Mouse (Mus musculus) hindbrain, embryonic 11.5 days (tissue): ENCODE data around the gene Cdc42bpb. TPM values are rescaled to one million over a fixed set of nuclear protein-coding genes. Genes with fewer than 3 reads are reported as not detected.

Experiments
- ATAC-seq: fragments of 200-750 bp; cut with Nextera tagmentation; 2 replicates; pipeline ENCODE4 v1.8.0; 2017; ENCODE audit warnings: mild to moderate bottlenecking, moderate TSS enrichment, moderate library complexity; ENCODE audit not compliant: low FRiP score
- DNase-seq: peaks from one replicate; pipeline ENCODE4 v3.0.0-alpha.2; 2015; ENCODE audit warnings: low spot score
- H3K27ac ChIP-seq: fragments of 300-500 bp; sonication (generic); 2 replicates; pipeline ENCODE4 v1.5.1; 2014; ENCODE audit warnings: mild to moderate bottlenecking, low read depth, low read length
- H3K27me3 ChIP-seq: fragments of 300-500 bp; sonication (generic); 2 replicates; pipeline ENCODE4 v1.6.1; 2014; ENCODE audit warnings: mild to moderate bottlenecking, low read length, moderate library complexity, mixed read lengths; ENCODE audit not compliant: control insufficient read depth, insufficient read depth
- H3K36me3 ChIP-seq: fragments of 300-500 bp; sonication (generic); 2 replicates; pipeline ENCODE4 v1.6.1; 2014; ENCODE audit warnings: mild to moderate bottlenecking, low read length, moderate library complexity, mixed read lengths; ENCODE audit not compliant: control insufficient read depth, insufficient read depth
- H3K4me1 ChIP-seq: fragments of 300-500 bp; sonication (generic); replicated peaks from 2 replicates; pipeline ENCODE4 v1.6.1; 2014; ENCODE audit warnings: low read length, mixed read lengths; ENCODE audit not compliant: control insufficient read depth, insufficient read depth
- H3K4me2 ChIP-seq: fragments of 300-500 bp; sonication (generic); replicated peaks from 2 replicates; pipeline ENCODE4 v1.6.1; 2014; ENCODE audit warnings: mild to moderate bottlenecking, low read depth, low read length
- H3K4me3 ChIP-seq: fragments of 300-500 bp; sonication (generic); 2 replicates; pipeline ENCODE4 v1.5.1; 2014; ENCODE audit warnings: low read depth, low read length
- H3K9ac ChIP-seq: fragments of 300-500 bp; sonication (generic); 2 replicates; pipeline ENCODE4 v1.6.1; 2014; ENCODE audit warnings: low read depth, low read length
- H3K9me3 ChIP-seq: fragments of 300-500 bp; sonication (generic); 2 replicates; pipeline ENCODE4 v1.6.1; 2016; ENCODE audit warnings: low read length; ENCODE audit not compliant: control insufficient read depth
- WGBS: fragments of 180-500 bp; shearing (Covaris S2); extraction: QIAGEN DNeasy Blood & Tissue Kit; methylation state at CpG from one replicate; pipeline ENCODE4 v1.1.7; 2014; 5-methylcytosine and 5-hydroxymethylcytosine counted together
- polyA plus RNA-seq: library from polyadenylated mRNA; unstranded; fragments of >200 nt; fragmentation: Nextera tagmentation; extraction: Ambion mirVana; gene quantifications from 2 replicates; pipeline ENCODE4 v1.2.1, GENCODE M21; 2014

Cdc42bpb gene
- polyA plus RNA-seq, 1 experiment from 2014 or later = 31.9 TPM

- H3K4me3 ChIP-seq = peak overlapping the region; percentile 97
- H3K4me2 ChIP-seq = peak overlapping the region; percentile 83
- peak overlapping the region; percentile 94 for H3K27ac ChIP-seq
- H3K9ac ChIP-seq = peak overlapping the region; percentile 96
- WGBS = under 1% methylated on average over 49 of the region's 49 CpGs
- no peaks in the 10 kb centered on the region for H3K36me3 ChIP-seq
- ATAC-seq (peak; percentile 41), DNase-seq (peak; percentile 61)
- H3K4me1 ChIP-seq = peaks cover 3% of the 10 kb centered on the region; the same call in 1 of the 2 replicates
- H3K9me3 ChIP-seq = no peaks in the 10 kb centered on the region
- H3K27me3 ChIP-seq = no peaks in the 10 kb centered on the region
Observed at GRCm38 (mm10) chr12:111376826-111377331, 639 bp downstream of the Cdc42bpb start.

- peak overlapping the region; percentile 83 for H3K4me2 ChIP-seq
- peaks cover 3% of the 10 kb centered on the region; the same call in 1 of the 2 replicates for H3K4me1 ChIP-seq
Observed at GRCm38 (mm10) chr12:111376053-111376452, 1.5 kb downstream of the Cdc42bpb start.

GRCm38 (mm10) chr12:111375559-111375958, 2.0 kb downstream of the Cdc42bpb start:
- no peak overlapping the region for H3K27ac ChIP-seq
- H3K27me3 ChIP-seq = no peaks in the 10 kb centered on the region
- no peaks in the 10 kb centered on the region for H3K36me3 ChIP-seq
- DNase-seq (no peak), ATAC-seq (no peak)
- H3K9ac ChIP-seq = no peak overlapping the region
- H3K4me1 ChIP-seq = peaks cover 3% of the 10 kb centered on the region; the same call in 1 of the 2 replicates
- peak overlapping the region; percentile 83 for H3K4me2 ChIP-seq
- H3K9me3 ChIP-seq = no peaks in the 10 kb centered on the region
- peak overlapping the region; percentile 97 for H3K4me3 ChIP-seq
- WGBS = 79% methylated on average over 12 of the region's 12 CpGs

More at GRCm38 (mm10) chr12:111376053-111376452, 1.5 kb downstream of the Cdc42bpb start:
- Histone ChIP-seq H3K9ac (peak overlapping the region; percentile 96; the same call in 1 of the 2 replicates), H3K27ac (no peak overlapping the region), H3K27me3 (no peaks in the 10 kb centered on the region), H3K4me3 (peak overlapping the region; percentile 97), H3K36me3 (no peaks in the 10 kb centered on the region), H3K9me3 (no peaks in the 10 kb centered on the region)
- ATAC-seq (no peak), DNase-seq (no peak)
- 53% methylated on average over 6 of the region's 6 CpGs for WGBS

GRCm38 (mm10) chr12:111374727-111375126, 2.8 kb downstream of the Cdc42bpb start:
- WGBS = 83% methylated on average over 10 of the region's 10 CpGs
- no peak overlapping the region for H3K27ac ChIP-seq
- DNase-seq (no peak), ATAC-seq (no peak)
- H3K36me3 ChIP-seq = no peaks in the 10 kb centered on the region
- no peak overlapping the region for H3K9ac ChIP-seq
- H3K27me3 ChIP-seq = no peaks in the 10 kb centered on the region
- H3K4me2 ChIP-seq = no peak overlapping the region
- H3K4me1 ChIP-seq = peaks cover 3% of the 10 kb centered on the region; the same call in 1 of the 2 replicates
- no peak overlapping the region for H3K4me3 ChIP-seq
- no peaks in the 10 kb centered on the region for H3K9me3 ChIP-seq

- DNase-seq (no peak), ATAC-seq (no peak)
- Histone ChIP-seq H3K36me3 (no peaks in the 10 kb centered on the region), H3K4me1 (peaks cover 3% of the 10 kb centered on the region; the same call in 1 of the 2 replicates), H3K27me3 (no peaks in the 10 kb centered on the region), H3K4me3 (no peak overlapping the region), H3K9ac (no peak overlapping the region), H3K4me2 (no peak overlapping the region), H3K9me3 (no peaks in the 10 kb centered on the region), H3K27ac (no peak overlapping the region)
- 70% methylated on average over 6 of the region's 6 CpGs for WGBS
Observed at GRCm38 (mm10) chr12:111373411-111373810, 4.1 kb downstream of the Cdc42bpb start.

GRCm38 (mm10) chr12:111371905-111372304, 5.6 kb downstream of the Cdc42bpb start:
- no peak for DNase-seq
- H3K4me1 ChIP-seq = peaks cover 3% of the 10 kb centered on the region; the same call in 1 of the 2 replicates
- 86% methylated on average over 7 of the region's 7 CpGs for WGBS

GRCm38 (mm10) chr12:111370249-111370648, 7.3 kb downstream of the Cdc42bpb start:
- 59% methylated on average over 4 of the region's 4 CpGs for WGBS
- Histone ChIP-seq H3K9ac (no peak overlapping the region), H3K4me1 (no peaks in the 10 kb centered on the region; the same call in 1 of the 2 replicates), H3K36me3 (no peaks in the 10 kb centered on the region), H3K4me3 (no peak overlapping the region), H3K9me3 (no peaks in the 10 kb centered on the region), H3K27ac (no peak overlapping the region), H3K27me3 (no peaks in the 10 kb centered on the region), H3K4me2 (no peak overlapping the region)
- ATAC-seq (no peak), DNase-seq (no peak)

More at GRCm38 (mm10) chr12:111371905-111372304, 5.6 kb downstream of the Cdc42bpb start:
- H3K9me3 ChIP-seq = no peaks in the 10 kb centered on the region
- ATAC-seq = no peak
- H3K4me3 ChIP-seq = no peak overlapping the region
- no peak overlapping the region for H3K4me2 ChIP-seq
- H3K9ac ChIP-seq = no peak overlapping the region
- no peak overlapping the region for H3K27ac ChIP-seq
- no peaks in the 10 kb centered on the region for H3K27me3 ChIP-seq
- H3K36me3 ChIP-seq = no peaks in the 10 kb centered on the region

- DNase-seq = no peak
- Histone ChIP-seq H3K4me3 (no peak overlapping the region), H3K4me1 (no peaks in the 10 kb centered on the region; the same call in 1 of the 2 replicates), H3K4me2 (no peak overlapping the region), H3K36me3 (no peaks in the 10 kb centered on the region), H3K9me3 (no peaks in the 10 kb centered on the region), H3K27ac (no peak overlapping the region), H3K27me3 (no peaks in the 10 kb centered on the region), H3K9ac (no peak overlapping the region)
- ATAC-seq = no peak
- 86% methylated on average over 7 of the region's 7 CpGs for WGBS
Observed at GRCm38 (mm10) chr12:111367065-111367464, 10.5 kb downstream of the Cdc42bpb start.

GRCm38 (mm10) chr12:111364234-111364633, 13.3 kb downstream of the Cdc42bpb start:
- no peaks in the 10 kb centered on the region; the same call in 1 of the 2 replicates for H3K4me1 ChIP-seq
- H3K27ac ChIP-seq = no peak overlapping the region
- ATAC-seq (no peak), DNase-seq (no peak)
- no peak overlapping the region for H3K4me2 ChIP-seq
- WGBS = 85% methylated on average over 3 of the region's 3 CpGs
- H3K9ac ChIP-seq = no peak overlapping the region
- H3K27me3 ChIP-seq = no peaks in the 10 kb centered on the region
- H3K9me3 ChIP-seq = no peaks in the 10 kb centered on the region
- H3K4me3 ChIP-seq = no peak overlapping the region
- H3K36me3 ChIP-seq = no peaks in the 10 kb centered on the region
